Mouse (Mus musculus): Measurements from ENCODE around the gene Tmem151a.

DNA sequence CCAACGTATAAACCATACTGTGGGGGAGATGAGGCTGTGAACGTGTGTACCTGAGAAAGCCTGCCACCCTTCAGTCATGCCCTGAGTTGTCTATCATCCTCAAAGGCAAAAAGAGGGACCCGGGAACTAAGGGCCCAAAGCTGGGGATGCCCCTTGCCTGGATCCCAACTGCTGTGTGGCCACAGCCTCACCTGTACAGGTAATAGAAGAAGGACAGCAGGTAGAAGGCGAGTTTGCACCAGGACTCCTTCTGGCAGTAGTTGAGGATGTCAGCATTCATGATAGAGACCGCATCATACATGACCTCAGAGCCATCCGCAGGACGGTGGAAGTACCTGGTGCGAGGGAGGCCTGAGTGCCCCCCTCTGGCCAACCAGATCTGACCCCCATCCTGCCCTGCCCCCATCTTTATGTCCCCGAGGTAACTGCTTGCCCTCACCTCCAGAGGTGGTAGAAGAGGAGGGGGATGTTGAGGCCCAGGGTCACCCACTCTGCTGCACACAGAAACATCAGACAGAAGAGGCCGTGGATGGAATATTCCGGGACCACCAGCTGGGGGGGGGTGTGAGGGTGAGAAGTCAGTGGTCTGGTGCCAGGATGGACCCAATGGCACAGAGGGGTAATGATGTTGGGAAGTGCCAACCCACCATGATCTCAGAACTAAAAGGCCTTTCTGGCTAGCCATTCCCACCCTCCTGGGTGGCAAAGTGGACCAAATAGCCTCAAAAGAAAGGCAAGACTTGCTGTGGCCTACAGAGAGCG is 8.3 kb upstream of the Tmem151a start:
- TF ChIP-seq CTCF (IDR thresholded peaks at IDR 0.05; ENCODE audit: extremely low read depth, insufficient read length, insufficient replicate concordance, low read depth, low read length) (no peak), POLR2A (IDR thresholded peaks at IDR 0.05; ENCODE audit: low read depth, low read length) (no peak)

Data from small intestine, adult 2 months (tissue).